Mouse (Mus musculus): ENCODE measurements around the gene Treml4.

DNA sequence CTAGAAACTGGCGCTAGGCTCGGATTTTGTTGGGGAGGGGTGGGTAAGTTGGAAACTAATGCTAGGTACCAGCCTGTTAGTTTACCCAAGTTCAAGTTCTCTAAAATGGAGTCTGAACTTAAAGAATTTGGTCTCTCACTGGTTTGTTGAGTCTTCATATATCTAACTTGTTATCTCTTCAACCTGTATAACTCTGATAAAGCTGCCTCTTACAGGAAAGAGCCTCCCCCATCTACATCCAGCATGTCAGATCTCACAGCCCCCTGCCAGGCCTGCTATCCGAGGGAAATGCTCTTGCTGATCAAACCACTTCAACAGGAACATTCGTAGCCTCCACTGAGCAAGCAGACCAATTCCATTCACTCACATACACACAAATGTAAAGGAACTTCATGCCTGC lies 14.9 kb downstream of the Treml4 start:
- TF ChIP-seq CTCF (IDR thresholded peaks at IDR 0.05 in 2 of 3, conservative IDR thresholded peaks at IDR 0.05 in 1 of 3; ENCODE audit: control insufficient read depth in 1 of 3, insufficient read depth in 1 of 3, low read depth in 2 of 3, low read length in 3 of 3, poor library complexity in 1 of 3, severe bottlenecking in 1 of 3): no peak
- TF ChIP-seq POLR2A (IDR thresholded peaks at IDR 0.05; ENCODE audit: control insufficient read depth in 1 of 2, insufficient read depth in 1 of 2, low read depth in 1 of 2, low read length in 2 of 2, poor library complexity in 1 of 2): no peak
- TF ChIP-seq MAX (IDR thresholded peaks at IDR 0.05; ENCODE audit: low read length): no peak

Data from MEL (cell line).